Mouse (Mus musculus): ENCODE measurements around the gene Hid1. TPM values are rescaled to one million over a fixed set of nuclear protein-coding genes. Genes with fewer than 3 reads are reported as not detected.

The Hid1 gene
- polyA plus RNA-seq, 1 experiment from 2014 or later: 8.1 TPM

DNA sequence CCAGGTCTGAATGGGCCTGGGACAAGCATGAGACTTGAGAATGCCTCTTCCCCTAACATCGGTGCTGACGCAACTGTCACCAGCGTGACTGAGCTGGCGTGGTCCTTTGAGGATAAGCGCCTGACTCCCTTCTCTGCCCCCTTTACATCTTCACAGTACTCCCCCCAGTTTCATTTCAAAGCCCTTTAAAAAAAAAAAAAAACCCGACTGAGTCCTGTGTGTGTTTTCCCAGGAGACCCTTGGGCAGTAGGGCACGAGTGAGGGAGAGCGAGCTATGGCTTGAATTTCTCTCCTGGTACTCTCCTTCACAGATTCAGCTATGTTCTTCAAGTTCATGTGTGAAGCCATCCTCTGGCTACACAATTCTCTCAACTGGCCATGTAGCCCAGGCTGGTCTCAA, 69.4 kb downstream of the Hid1 start:
- Histone ChIP-seq H3K4me1 (peaks cover 13% of the 10 kb centered on the region), H3K9ac (no peak overlapping the region), H3K27ac (no peak overlapping the region), H3K36me3 (no peaks in the 10 kb centered on the region), H3K9me3 (replicated peaks) (no peaks in the 10 kb centered on the region), H3K4me3 (replicated peaks) (no peak overlapping the region), H3K4me2 (0 out of 2 replicates have a peak overlapping the region, but pooled peaks have one; percentile 68), H3K27me3 (peaks cover 45% of the 10 kb centered on the region)
- 56% methylated on average over 8 of the region's 8 CpGs for WGBS
- no peak for ATAC-seq (replicated peaks; ENCODE audit: low FRiP score)

Other genes with a start within 250 kb of the Hid1 start
- gene Cd300lf, start 233.8 kb downstream of the Hid1 start, polyA plus RNA-seq (2015; fragmentation: Nextera tagmentation; extraction: Ambion mirVana): 0.36 and 0.49 TPM in 2 replicates
- 123 and 127 TPM in 2 replicates for gene Slc9a3r1, start 204.4 kb downstream of the Hid1 start, polyA plus RNA-seq (2015; fragmentation: Nextera tagmentation; extraction: Ambion mirVana)
- 10.6 and 11.0 TPM in 2 replicates for gene Tmem104, start 180.3 kb downstream of the Hid1 start, polyA plus RNA-seq (2015; fragmentation: Nextera tagmentation; extraction: Ambion mirVana)
- gene Nat9, start 179.9 kb downstream of the Hid1 start, polyA plus RNA-seq (2015; fragmentation: Nextera tagmentation; extraction: Ambion mirVana): 21.5 and 23.4 TPM in 2 replicates
- not detected in 2 replicates for gene Grin2c, start 100.5 kb downstream of the Hid1 start, polyA plus RNA-seq (2015; fragmentation: Nextera tagmentation; extraction: Ambion mirVana)
- 15.4 and 20.8 TPM in 2 replicates for gene Fdxr, start 90.7 kb downstream of the Hid1 start, polyA plus RNA-seq (2015; fragmentation: Nextera tagmentation; extraction: Ambion mirVana)
- 0.49 and 0.55 TPM in 2 replicates for gene Fads6, start 70.1 kb downstream of the Hid1 start, polyA plus RNA-seq (2015; fragmentation: Nextera tagmentation; extraction: Ambion mirVana)
- 0.06 and 0.09 TPM in 2 replicates for gene Otop2, start 60.6 kb downstream of the Hid1 start, polyA plus RNA-seq (2015; fragmentation: Nextera tagmentation; extraction: Ambion mirVana)
- gene Ush1g, start 45.7 kb downstream of the Hid1 start, polyA plus RNA-seq (2015; fragmentation: Nextera tagmentation; extraction: Ambion mirVana): not detected in 2 replicates
- gene Otop3, start 33.0 kb downstream of the Hid1 start, polyA plus RNA-seq (2015; fragmentation: Nextera tagmentation; extraction: Ambion mirVana): not detected in 2 replicates
- gene Cdr2l, start 14.2 kb upstream of the Hid1 start, polyA plus RNA-seq (2015; fragmentation: Nextera tagmentation; extraction: Ambion mirVana): 10.6 and 10.7 TPM in 2 replicates
- 204 and 209 TPM in 2 replicates for gene Mrpl58, start 36.0 kb upstream of the Hid1 start, polyA plus RNA-seq (2015; fragmentation: Nextera tagmentation; extraction: Ambion mirVana)
- 1,004 and 1,083 TPM in 2 replicates for gene Atp5h, start 52.2 kb upstream of the Hid1 start, polyA plus RNA-seq (2015; fragmentation: Nextera tagmentation; extraction: Ambion mirVana)
- 14.1 and 16.4 TPM in 2 replicates for gene Kctd2, start 52.4 kb upstream of the Hid1 start, polyA plus RNA-seq (2015; fragmentation: Nextera tagmentation; extraction: Ambion mirVana)
- gene Trim80, start 72.8 kb upstream of the Hid1 start, polyA plus RNA-seq (2015; fragmentation: Nextera tagmentation; extraction: Ambion mirVana): 0.18 and 0.30 TPM in 2 replicates
- gene Slc16a5, start 94.7 kb upstream of the Hid1 start, polyA plus RNA-seq (2015; fragmentation: Nextera tagmentation; extraction: Ambion mirVana): 15.8 and 22.3 TPM in 2 replicates
- 8.6 and 9.1 TPM in 2 replicates for gene Armc7, start 107.9 kb upstream of the Hid1 start, polyA plus RNA-seq (2015; fragmentation: Nextera tagmentation; extraction: Ambion mirVana)
- gene Nt5c, start 124.1 kb upstream of the Hid1 start, polyA plus RNA-seq (2015; fragmentation: Nextera tagmentation; extraction: Ambion mirVana): 72.7 and 76.7 TPM in 2 replicates
- gene Jpt1, start 146.6 kb upstream of the Hid1 start, polyA plus RNA-seq (2015; fragmentation: Nextera tagmentation; extraction: Ambion mirVana): 457 and 460 TPM in 2 replicates
- 1,007 and 1,133 TPM in 2 replicates for gene Sumo2, start 168.5 kb upstream of the Hid1 start, polyA plus RNA-seq (2015; fragmentation: Nextera tagmentation; extraction: Ambion mirVana)
- 174 and 190 TPM in 2 replicates for gene Nup85, start 196.7 kb upstream of the Hid1 start, polyA plus RNA-seq (2015; fragmentation: Nextera tagmentation; extraction: Ambion mirVana)
- gene Mrps7, start 236.2 kb upstream of the Hid1 start, polyA plus RNA-seq (2015; fragmentation: Nextera tagmentation; extraction: Ambion mirVana): 102 and 103 TPM in 2 replicates
- 18.5 and 20.7 TPM in 2 replicates for gene Gga3, start 236.3 kb upstream of the Hid1 start, polyA plus RNA-seq (2015; fragmentation: Nextera tagmentation; extraction: Ambion mirVana)
- 35.8 and 37.6 TPM in 2 replicates for gene Mif4gd, start 245.2 kb upstream of the Hid1 start, polyA plus RNA-seq (2015; fragmentation: Nextera tagmentation; extraction: Ambion mirVana)

All from kidney, embryonic 15.5 days (tissue).